Mouse (Mus musculus): ENCODE measurements around the gene Taf15. TPM values are rescaled to one million over a fixed set of nuclear protein-coding genes. Genes with fewer than 3 reads are reported as not detected.

Gene Taf15
- total and polyA plus RNA-seq, 3 experiments: 31.8 to 236 TPM; not detected in 1

DNA sequence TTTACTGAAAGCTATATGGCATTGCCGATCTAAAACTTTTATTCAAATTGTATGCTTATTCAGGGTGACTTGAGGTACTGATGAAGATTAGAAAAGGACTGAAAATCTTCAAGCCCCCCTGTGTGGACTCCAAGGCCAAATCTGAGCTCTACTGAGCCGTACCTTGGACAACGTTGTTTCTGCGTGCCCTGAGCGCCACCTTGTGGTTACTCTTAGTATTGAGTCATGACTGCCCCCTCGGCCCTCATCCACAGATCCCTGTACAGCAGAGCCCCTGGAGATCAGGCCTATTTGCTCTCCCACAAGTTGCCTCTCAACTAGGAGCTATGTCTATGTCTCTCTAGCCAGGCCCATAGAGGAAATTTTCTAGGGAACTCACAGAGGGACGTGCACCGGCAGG, 48.2 kb upstream of the Taf15 start (continued):
- TF ChIP-seq EP300 (IDR thresholded peaks at IDR 0.05; ENCODE audit: low read depth in 1 of 2, low read length in 2 of 2): no peak

GRCm38 (mm10) chr11:83426964-83427363, 45.9 kb upstream of the Taf15 start:
- TF ChIP-seq GATA1 (IDR thresholded peaks at IDR 0.05; ENCODE audit: low read depth, low read length) (no peak), KAT2A (conservative IDR thresholded peaks at IDR 0.05; ENCODE audit: low read depth, low read length) (no peak), MAZ (IDR thresholded peaks at IDR 0.05; ENCODE audit: low read depth, low read length) (no peak), POLR2AphosphoS5 (IDR thresholded peaks at IDR 0.05; ENCODE audit: borderline replicate concordance, low read depth, low read length) (no peak), CHD2 (IDR thresholded peaks at IDR 0.05; ENCODE audit: low read length) (no peak), POLR2A (IDR thresholded peaks at IDR 0.05; ENCODE audit: control insufficient read depth in 1 of 2, insufficient read depth in 1 of 2, low read depth in 1 of 2, low read length in 2 of 2, poor library complexity in 1 of 2) (peak in 1 of 2 experiments; percentile 38; a peak in 1 of 4 replicates), GABPA (IDR thresholded peaks at IDR 0.05; ENCODE audit: low read depth, low read length) (no peak), RCOR1 (IDR thresholded peaks at IDR 0.05; ENCODE audit: low read depth, low read length) (no peak), CTCF (IDR thresholded peaks at IDR 0.05 in 2 of 3, conservative IDR thresholded peaks at IDR 0.05 in 1 of 3; ENCODE audit: control insufficient read depth in 1 of 3, insufficient read depth in 1 of 3, low read depth in 2 of 3, low read length in 3 of 3, poor library complexity in 1 of 3, severe bottlenecking in 1 of 3) (no peak), ETS1 (IDR thresholded peaks at IDR 0.05; ENCODE audit: low read depth, low read length) (peak; percentile 47; the same call in 1 of the 2 replicates), MXI1 (IDR thresholded peaks at IDR 0.05; ENCODE audit: low read depth, low read length) (peak; percentile 96), POLR2AphosphoS2 (IDR thresholded peaks at IDR 0.05; ENCODE audit: low read length) (no peak), NELFE (IDR thresholded peaks at IDR 0.05; ENCODE audit: low read depth, low read length) (no peak), MYC (IDR thresholded peaks at IDR 0.05; ENCODE audit: low read depth, low read length) (peak; percentile 93), USF1 (IDR thresholded peaks at IDR 0.05; ENCODE audit: low read depth, low read length) (peak; percentile 40), TCF12 (IDR thresholded peaks at IDR 0.05; ENCODE audit: low read depth, low read length) (peak; percentile 23; the same call in 1 of the 2 replicates), MAX (IDR thresholded peaks at IDR 0.05; ENCODE audit: low read length) (peak; percentile 96), NRF1 (IDR thresholded peaks at IDR 0.05; ENCODE audit: insufficient read depth, low read depth, low read length, poor library complexity, severe bottlenecking) (no peak), SIN3A (IDR thresholded peaks at IDR 0.05; ENCODE audit: low read length) (peak; percentile 78), EP300 (IDR thresholded peaks at IDR 0.05; ENCODE audit: low read depth in 1 of 2, low read length in 2 of 2) (peak in 1 of 2 experiments; percentile 26; a peak in 1 of 4 replicates), TBP (IDR thresholded peaks at IDR 0.05; ENCODE audit: low read depth, low read length) (no peak; the same call in 1 of the 2 replicates)
- Histone ChIP-seq H3K4me1 (ENCODE audit: control insufficient read depth in 1 of 2, insufficient read depth in 2 of 2, low read length in 2 of 2) (peaks cover 0 to 12% of the 10 kb centered on the region in 2 experiments; a peak in 3 of 4 replicates), H3K4me3 (ENCODE audit: control insufficient read depth in 1 of 2, insufficient read depth in 1 of 2, low read depth in 2 of 2, low read length in 2 of 2) (peak overlapping the region; percentile 21 to 30; a peak in 3 of 4 replicates), H3K9ac (ENCODE audit: control insufficient read depth, low read depth, low read length, poor library complexity, severe bottlenecking) (peak overlapping the region; percentile 26), H3K9me3 (replicated peaks; ENCODE audit: insufficient read depth, low read length) (no peaks in the 10 kb centered on the region), H3K79me2 (ENCODE audit: control insufficient read depth, insufficient read depth, low read length, poor library complexity) (no peaks in the 10 kb centered on the region), H3K27ac (ENCODE audit: control insufficient read depth, low read depth, low read length) (no peak overlapping the region), H3K27me3 (ENCODE audit: control insufficient read depth in 1 of 2, insufficient read depth in 2 of 2, low read length in 2 of 2) (peaks cover 1 to 13% of the 10 kb centered on the region in 2 experiments; a peak in 3 of 4 replicates), H3K36me3 (ENCODE audit: control insufficient read depth in 1 of 2, insufficient read depth in 2 of 2, low read length in 2 of 2) (peaks cover 0 to 5% of the 10 kb centered on the region in 2 experiments; a peak in 1 of 4 replicates)
- DNase-seq (ENCODE audit: low read depth, low spot score): peak; percentile 89

All from MEL (cell line).